Mouse (Mus musculus): Measurements from ENCODE around the gene Fcgr4. TPM values are rescaled to one million over a fixed set of nuclear protein-coding genes. Genes with fewer than 3 reads are reported as not detected.
"Not testable (repeated sequence)": the region's sequence is repeated elsewhere in the genome, so short reads cannot be mapped to it uniquely, and the experiment has no call there.

Fcgr4 gene
- total RNA-seq, 2 experiments from 2014 or later, result not detected

DNA sequence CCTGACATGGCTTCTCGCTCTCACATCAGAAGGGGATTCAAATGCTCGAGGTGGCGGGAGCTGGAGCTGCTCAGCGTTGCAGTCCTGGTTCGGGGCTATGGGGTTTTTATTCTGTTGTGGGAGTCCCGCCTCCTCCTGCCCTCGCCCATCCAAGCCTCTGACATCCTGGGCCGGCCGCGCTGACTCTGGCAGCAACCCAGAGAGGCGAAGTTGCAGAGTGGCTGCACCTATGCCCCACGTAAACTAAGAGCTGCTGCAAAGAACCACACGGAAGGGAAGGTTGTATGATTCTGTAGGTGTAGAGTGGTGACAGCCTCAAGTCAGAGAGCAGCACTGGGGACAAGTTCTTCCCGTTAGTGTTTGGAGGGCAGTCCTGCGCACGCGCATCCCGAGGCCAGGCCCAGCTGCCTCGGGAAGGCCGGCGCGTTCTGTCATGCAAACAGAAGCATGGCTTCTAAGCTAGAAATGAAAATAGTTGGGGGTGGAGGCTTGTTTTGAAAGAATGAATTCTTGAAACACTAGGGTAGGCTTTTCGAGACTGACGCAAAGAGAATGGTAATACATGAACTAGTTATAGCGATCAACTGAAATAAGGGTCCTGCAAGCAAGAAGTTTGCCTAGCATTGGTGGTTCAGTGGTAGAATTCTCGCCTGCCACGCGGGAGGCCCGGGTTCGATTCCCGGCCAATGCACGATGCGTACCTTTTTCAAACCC lies 25.8 kb downstream of the Fcgr4 start:
- H3K27ac ChIP-seq, result peak overlapping the region; percentile 79
- no peak for TF ChIP-seq CTCF (conservative IDR thresholded peaks at IDR 0.05)
- peak overlapping the region; percentile 72 for H3K4me3 ChIP-seq
- DNase-seq (ENCODE audit: low spot score in 2 of 2), result peak; percentile 79 to 83

DNA sequence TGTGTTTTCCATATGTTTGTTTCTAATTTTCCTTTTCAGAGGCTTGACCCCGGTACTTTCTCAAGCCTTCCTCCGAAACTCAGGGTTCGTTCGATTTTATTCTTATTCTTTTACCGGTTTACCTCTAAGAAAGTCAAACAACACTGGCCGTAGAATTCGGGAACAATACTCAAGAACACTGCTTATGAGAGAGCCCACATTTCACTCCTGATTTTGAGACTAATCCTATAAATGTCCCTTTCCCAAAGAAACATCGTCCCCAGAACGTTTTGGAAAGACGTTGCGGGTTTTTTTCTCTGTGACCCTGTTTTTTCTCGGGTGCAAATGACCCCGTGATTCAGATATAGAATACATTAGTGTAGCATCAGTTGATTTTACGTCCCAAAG lies 26.4 kb downstream of the Fcgr4 start:
- peak overlapping the region; percentile 72 for H3K4me3 ChIP-seq
- TF ChIP-seq CTCF (conservative IDR thresholded peaks at IDR 0.05), result no peak
- no peak for DNase-seq (ENCODE audit: low spot score in 2 of 2)
- peak overlapping the region; percentile 36; the same call in 1 of the 2 replicates for H3K27ac ChIP-seq

DNA sequence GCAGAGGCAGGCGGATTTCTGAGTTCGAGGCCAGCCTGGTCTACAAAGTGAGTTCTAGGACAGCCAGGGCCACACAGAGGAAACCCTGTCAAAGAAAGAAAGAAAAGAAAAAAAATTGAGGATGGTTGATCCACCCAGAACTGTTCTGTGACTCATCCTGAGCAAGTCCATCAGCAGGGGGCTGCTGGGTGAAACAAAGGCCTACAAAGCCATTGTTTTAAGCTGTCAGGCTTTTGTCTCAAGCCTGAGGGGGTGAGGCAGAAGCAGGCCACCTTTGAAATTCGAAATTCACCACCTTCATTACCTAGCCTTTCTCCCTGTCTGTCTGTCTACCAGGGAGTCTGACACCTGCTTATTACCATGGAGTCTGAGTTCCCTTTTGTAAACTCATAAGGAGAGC lies 27.8 kb downstream of the Fcgr4 start:
- no peak for DNase-seq (ENCODE audit: low spot score in 2 of 2)
- TF ChIP-seq CTCF (conservative IDR thresholded peaks at IDR 0.05), result no peak
- Histone ChIP-seq H3K4me3 (no peak overlapping the region), H3K27ac (no peak overlapping the region)

DNA sequence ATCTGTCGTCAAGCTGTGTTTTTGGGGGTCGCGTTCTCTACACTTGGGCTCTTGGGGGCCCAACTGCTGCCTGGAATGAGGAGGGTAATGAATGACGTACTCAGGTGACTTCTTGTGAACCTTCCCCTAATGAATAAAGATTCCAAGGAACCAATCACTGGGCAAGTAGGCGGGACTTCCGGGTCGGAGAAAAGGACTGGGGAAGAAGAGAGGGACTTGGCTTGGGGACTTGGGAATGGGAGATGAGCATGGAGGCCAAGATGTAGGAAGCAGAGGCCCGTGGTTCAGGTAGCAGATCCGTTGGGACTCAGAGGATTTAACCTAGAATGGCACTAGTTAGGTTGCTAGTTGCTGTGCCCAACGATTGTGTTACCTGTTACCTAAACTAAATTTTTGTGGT lies 30.5 kb downstream of the Fcgr4 start:
- no peak for TF ChIP-seq CTCF (conservative IDR thresholded peaks at IDR 0.05)
- no peak for DNase-seq (ENCODE audit: low spot score in 2 of 2)
- Histone ChIP-seq H3K27ac (no peak overlapping the region), H3K4me3 (peak overlapping the region; percentile 24; the same call in 1 of the 2 replicates)

DNA sequence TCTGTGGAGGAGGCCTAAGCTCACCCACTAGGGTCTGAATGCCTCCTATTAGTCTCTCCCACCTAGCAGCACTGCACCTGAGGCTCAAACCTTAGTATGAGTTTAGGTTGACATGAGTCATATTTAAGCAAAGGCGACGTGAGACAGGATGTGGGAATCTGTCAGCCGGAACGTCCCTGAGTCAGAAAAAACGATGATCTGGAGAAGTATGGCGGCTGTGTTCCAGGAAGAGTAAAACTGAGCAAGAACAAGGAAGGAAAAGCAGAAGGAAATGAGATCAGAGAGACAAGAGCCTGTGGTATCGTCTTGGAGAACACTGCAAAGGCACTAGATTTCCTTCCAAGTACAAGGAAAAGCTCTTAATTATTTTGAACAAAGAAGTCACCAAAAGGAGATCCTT lies 32.1 kb downstream of the Fcgr4 start:
- Histone ChIP-seq H3K27ac (no peak overlapping the region), H3K4me3 (no peak overlapping the region)
- no peak for DNase-seq (ENCODE audit: low spot score in 2 of 2)
- TF ChIP-seq CTCF (conservative IDR thresholded peaks at IDR 0.05), result no peak

DNA sequence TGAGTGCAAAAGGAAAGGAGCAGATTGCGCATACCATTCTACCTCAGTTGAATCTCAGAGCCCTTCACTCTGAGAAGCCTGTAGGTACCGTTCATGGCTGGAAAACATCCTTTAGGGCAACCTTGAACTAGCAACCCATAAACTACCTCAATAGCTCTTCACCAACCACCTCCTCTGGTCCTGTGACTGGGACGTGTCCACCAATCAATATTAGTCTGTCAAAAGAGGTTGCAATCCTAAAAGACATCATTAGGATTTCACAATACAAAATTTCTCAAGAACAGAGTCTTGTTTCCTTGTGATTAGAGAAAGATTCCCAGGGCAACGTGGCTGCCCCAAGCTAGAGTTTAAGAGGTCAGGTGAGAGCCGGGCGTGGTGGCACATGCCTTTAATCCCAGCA lies 34.6 kb downstream of the Fcgr4 start:
- DNase-seq (ENCODE audit: low spot score in 2 of 2), result no peak
- H3K27ac ChIP-seq, result no peak overlapping the region
- no peak overlapping the region for H3K4me3 ChIP-seq
- no peak for TF ChIP-seq CTCF (conservative IDR thresholded peaks at IDR 0.05)

DNA sequence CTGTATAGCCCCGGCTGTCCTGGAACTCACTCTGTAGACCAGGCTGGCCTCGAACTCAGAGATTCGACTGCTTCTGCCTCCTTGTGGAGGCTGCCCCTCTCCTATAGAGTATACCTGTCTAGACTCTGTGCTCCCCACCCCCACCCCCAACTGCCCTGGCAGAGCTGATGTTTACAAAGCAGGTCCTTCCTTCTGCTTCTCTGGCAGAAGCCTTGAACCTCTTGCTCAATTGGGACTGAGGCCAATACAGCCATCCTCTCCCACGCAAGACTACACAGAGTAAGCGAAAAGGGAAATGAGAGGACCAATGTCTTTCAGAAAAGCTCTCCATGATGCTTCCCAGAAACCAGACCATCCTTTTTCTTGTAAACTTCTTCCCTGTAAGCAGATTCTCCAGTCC lies 38.5 kb downstream of the Fcgr4 start:
- DNase-seq (ENCODE audit: low spot score in 2 of 2), result no peak
- TF ChIP-seq CTCF (conservative IDR thresholded peaks at IDR 0.05), result no peak
- Histone ChIP-seq H3K4me3 (no peak overlapping the region), H3K27ac (no peak overlapping the region)

DNA sequence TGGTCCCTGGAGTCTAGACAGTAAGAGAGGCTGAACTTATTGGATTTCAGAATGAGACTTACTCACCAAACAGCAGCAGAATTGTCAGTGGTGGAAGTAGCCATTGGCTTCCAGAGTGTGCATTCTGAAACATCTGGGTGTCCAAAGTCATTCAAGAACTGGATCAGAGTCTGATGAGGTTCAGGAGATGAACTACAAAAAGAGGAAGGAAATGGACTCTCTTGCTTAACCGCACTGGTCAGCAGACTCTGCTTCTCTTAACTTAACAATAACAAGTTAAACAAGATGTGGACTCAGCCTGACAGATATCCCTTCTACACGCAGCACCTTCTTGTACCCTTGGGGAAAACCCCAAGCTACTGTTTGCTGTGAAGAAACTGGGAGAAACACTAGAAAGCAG lies 40.5 kb downstream of the Fcgr4 start:
- Histone ChIP-seq H3K27ac (peak overlapping the region; percentile 23; the same call in 1 of the 2 replicates), H3K4me3 (no peak overlapping the region)
- no peak for TF ChIP-seq CTCF (conservative IDR thresholded peaks at IDR 0.05)
- no peak for DNase-seq (ENCODE audit: low spot score in 2 of 2)

DNA sequence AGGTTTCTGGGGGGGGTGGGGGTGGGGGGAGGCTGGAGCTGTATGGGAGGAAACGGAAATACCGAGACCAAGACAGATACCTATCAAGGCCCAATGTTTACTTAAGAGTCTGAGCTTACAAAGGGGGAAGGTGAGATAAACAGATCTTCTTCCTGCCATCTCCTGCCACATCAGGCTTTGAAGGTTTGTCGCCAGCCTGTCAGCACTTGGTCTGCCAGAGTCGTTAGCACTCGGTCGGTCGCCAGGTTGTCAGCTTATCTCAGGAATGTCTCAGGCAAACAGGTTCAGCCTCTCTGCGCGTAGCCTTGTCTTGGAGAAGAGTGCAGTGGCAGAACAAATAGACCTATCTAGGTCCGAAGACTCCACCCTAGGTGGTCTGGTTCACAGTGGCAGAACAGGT lies 41.7 kb downstream of the Fcgr4 start:
- DNase-seq (ENCODE audit: low spot score in 2 of 2), result no peak
- H3K27ac ChIP-seq, result no peak overlapping the region
- H3K4me3 ChIP-seq, result no peak overlapping the region
- TF ChIP-seq CTCF (conservative IDR thresholded peaks at IDR 0.05), result no peak

DNA sequence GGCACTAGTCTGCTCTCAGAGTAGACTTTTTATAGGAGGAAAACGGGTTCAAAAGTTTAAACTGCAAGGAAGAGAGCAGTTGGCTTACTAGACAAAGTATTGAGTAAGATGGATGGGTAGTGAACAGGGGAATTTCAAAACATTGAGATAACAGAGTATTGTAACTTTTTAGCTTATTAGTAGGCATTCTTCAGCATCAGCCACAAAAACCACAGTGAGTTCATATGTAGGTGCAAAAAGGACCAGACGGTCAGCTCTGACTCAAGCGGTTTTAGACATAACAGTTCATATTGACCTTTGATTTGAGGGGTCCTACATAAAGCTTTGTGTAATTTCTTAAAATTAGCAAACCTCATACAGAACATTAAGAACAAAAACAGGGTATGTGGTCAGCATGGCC lies 42.8 kb downstream of the Fcgr4 start:
- Histone ChIP-seq H3K27ac (no peak overlapping the region), H3K4me3 (no peak overlapping the region)
- TF ChIP-seq CTCF (conservative IDR thresholded peaks at IDR 0.05), result no peak
- no peak for DNase-seq (ENCODE audit: low spot score in 2 of 2)

DNA sequence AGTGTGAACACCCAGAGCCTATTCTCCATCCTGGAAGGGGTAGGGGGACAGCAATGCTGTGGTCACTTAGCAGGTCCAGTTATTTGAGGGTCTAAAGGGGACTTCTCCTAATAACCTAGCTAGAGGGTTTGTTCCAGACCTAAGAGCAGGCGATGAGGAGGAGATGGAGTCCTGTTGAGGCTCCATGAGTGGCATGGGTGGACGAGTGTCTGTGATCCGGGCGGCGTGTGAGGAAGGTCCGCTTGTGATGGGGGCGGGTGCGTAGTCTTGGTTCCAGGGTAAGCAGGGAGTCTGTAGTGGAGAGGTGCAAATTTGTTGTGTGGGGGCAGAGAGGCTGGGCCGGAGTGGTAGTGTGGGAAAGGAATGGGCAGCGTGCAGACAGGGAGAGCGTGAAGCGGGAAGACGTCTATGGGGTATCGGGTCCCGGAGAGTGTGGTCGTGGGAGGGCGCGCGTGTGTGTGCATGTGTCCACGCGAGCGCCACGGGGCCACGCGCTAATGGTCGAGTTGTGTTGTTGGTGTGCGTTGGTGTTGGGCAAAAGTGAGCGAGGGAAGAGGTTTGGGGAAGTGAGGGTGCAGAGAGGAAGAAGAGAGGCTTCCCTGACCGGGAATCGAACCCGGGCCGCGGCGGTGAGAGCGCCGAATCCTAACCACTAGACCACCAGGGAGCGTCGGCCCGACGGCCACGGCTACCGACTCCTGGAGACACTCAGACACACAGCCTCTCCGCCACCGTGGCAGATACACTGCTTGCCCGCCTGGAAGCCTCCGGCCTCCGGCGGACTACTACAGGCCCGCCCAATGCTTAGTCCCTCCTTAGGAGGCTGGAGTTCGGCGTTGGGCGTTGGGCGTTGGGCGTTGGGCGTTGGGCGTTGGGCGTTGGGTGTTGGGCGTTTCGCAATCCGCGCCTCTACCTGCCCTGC lies 45.1 kb downstream of the Fcgr4 start:
- not testable (repeated sequence) for H3K27ac ChIP-seq
- H3K4me3 ChIP-seq, result peak overlapping the region; percentile 46
- peak in 1 of 2 experiments; percentile 52 for DNase-seq (ENCODE audit: low spot score in 2 of 2)

DNA sequence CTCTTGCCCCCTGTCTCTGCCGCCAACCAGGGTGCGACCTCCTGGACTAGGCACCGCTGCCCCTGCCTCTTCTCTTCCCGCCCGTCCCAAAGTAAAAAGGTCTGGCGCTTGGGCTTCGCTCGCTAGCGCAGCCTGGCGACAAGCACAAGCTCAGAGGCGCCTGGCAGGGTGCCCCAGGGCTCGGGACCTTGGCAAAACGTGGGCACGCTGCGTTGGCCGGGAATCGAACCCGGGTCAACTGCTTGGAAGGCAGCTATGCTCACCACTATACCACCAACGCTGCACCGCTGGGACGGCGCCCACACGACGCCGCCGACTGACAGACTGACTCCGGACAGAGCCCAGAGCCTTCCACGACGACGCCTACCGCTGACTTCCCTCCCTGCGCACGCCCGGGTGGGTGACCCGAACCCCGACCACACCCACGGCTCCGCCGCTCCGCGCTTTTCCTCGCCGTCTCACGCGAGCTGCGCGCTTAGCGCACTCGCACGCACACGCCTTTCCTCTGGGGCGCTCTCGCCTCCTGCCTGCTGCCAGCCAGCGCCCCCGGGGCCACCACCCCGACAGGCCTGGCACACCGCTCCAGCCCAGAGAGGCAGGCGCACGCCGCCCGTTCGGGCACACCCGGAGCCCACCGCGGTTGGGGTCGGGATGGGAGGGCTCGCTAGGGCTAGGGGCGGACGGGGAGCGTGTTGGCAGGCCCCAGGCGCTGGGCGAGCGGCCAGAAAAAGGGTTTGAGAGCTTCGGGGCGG lies 45.9 kb downstream of the Fcgr4 start, which contains the start of gene Fcgr3:
Fcgr3 (minus strand) TSS at position 445 of the 752 bp plus-strand sequence.
- peak within 1 kb of the TSS; percentile 46 for H3K4me3 ChIP-seq
- peak; percentile 67 to 72 for DNase-seq (ENCODE audit: low spot score in 2 of 2)
- TF ChIP-seq CTCF (conservative IDR thresholded peaks at IDR 0.05), result peak; percentile 55
- H3K27ac ChIP-seq, result not testable (repeated sequence)

DNA sequence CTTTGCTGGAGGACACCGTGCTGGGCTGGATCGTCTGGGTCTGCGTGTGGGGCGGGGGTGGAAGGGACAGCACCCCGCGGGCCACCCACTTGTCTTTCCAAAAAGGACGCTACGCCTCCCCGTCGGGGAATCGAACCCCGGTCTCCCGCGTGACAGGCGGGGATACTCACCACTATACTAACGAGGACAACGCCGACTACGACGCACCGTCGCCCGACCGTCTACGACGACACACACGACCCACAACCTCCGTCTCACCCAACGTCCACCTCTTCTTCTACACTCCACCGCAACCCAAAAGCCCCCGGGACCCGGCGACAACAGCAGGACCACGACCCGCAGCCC lies 46.5 kb downstream of the Fcgr4 start:
- not testable (repeated sequence) for H3K4me3 ChIP-seq, H3K27ac ChIP-seq
- DNase-seq (ENCODE audit: low spot score in 2 of 2), result peak in 1 of 2 experiments; percentile 44

DNA sequence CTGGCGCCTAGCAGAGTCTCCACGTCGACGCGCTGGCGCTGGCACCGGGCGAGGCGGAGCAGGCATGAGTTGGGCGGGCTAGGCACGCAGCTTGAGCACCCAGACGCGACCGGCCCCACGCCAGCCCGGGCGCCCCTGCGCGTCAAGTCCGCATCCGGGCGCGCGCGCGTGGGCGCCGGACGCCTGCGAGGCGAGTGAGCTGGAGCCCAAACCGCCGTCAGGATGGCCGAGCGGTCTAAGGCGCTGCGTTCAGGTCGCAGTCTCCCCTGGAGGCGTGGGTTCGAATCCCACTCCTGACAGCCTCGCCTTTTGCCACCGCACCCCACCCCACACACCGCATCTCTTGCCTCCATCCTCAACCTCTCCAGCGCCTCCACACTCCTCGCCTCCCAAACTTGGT lies 47.0 kb downstream of the Fcgr4 start:
- DNase-seq (ENCODE audit: low spot score in 2 of 2), result peak in 1 of 2 experiments; percentile 44
- H3K27ac ChIP-seq, H3K4me3 ChIP-seq: not testable (repeated sequence)

DNA sequence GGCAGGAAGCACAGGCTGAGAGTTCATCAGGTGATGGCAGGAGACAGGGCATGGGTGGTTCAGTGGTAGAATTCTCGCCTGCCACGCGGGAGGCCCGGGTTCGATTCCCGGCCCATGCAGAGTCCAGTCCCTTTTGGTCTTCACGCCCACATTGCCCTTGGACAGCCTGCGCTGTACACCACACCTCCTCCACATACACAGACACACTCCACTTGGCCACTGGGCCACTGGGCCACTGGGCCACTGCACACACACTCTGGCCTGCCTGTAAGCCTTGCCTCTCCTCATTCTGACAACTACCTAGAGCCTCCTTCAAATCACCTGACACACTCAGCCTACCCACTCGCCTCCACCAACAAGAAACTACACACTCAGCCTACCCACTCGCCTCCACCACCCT lies 47.9 kb downstream of the Fcgr4 start:
- DNase-seq (ENCODE audit: low spot score in 2 of 2), result not testable (repeated sequence)

DNA sequence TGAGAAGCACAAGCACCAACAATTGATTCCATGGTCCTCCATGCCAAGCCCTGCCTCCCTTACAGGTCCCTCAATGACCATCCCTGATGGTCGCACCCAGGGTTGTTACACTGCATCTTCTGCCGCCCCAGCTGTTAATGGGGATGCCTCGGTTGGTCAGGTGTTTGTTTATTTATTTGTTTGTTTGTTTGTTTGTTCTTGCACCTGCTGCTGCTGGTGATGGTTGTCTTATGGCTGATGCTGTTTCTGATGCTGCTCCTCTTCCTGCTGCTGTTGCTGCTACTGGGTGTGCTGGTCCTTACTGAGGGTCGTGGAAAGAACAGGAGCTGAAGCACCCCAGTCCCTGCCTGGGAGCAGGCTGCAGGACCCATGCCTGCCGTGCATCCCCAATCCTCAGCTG lies 49.2 kb downstream of the Fcgr4 start:
- not testable (repeated sequence) for DNase-seq (ENCODE audit: low spot score in 2 of 2); H3K27ac ChIP-seq; H3K4me3 ChIP-seq

More for the DNA sequence above, 47.9 kb downstream of the Fcgr4 start:
- not testable (repeated sequence) for H3K27ac ChIP-seq, H3K4me3 ChIP-seq

DNA sequence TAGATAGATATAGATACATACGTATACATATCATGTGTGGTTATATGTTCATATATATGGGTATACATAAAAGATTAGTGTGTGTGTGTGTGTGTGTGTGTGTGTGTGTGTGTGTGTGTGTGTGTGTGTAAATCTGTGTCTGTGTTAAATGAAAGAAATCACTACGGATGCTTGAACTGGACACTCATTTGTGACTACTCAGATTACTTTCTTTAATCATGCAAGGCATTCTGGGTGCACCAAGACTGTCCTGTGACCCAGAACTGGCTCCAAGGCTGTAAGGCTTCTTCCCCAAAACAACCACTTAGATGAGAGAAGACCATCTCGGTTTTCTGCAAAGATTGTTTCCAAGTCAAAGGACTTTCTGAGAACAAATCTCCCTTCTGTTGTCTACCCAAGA lies 50.8 kb downstream of the Fcgr4 start:
- H3K27ac ChIP-seq; DNase-seq (ENCODE audit: low spot score in 2 of 2): not testable (repeated sequence)

DNA sequence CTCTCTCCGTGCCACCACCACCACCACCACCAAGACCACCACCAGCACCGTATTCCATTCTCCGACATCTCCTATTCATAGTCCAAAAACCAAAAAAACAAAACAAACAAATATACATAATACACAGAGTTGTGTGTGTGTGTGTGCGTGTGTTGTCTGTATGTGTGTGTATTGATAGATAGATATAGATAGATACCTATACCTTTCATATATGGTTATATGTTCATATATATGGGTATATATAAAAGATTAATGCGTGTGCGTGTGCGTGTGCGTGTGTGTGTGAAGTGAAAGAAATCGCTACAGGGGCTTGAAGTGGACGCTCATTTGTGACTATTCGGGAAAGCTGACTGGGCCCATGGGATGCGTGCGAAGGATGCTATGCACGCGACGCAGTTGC lies 52.2 kb downstream of the Fcgr4 start:
- DNase-seq (ENCODE audit: low spot score in 2 of 2); H3K27ac ChIP-seq; H3K4me3 ChIP-seq: not testable (repeated sequence)

More for the DNA sequence above, 50.8 kb downstream of the Fcgr4 start:
- not testable (repeated sequence) for H3K4me3 ChIP-seq
